Mouse (Mus musculus) testis, adult 2 months (tissue): Measurements from ENCODE around the gene Coro2b. TPM values are rescaled to one million over a fixed set of nuclear protein-coding genes. Genes with fewer than 3 reads are reported as not detected.

Source experiments
- H3K27ac ChIP-seq: fragments of 200-500 bp; 2 replicates; pipeline ENCODE4 v1.5.1; 2012; ENCODE audit warnings: low read depth, low read length; ENCODE audit not compliant: control insufficient read depth, insufficient read depth
- H3K27me3 ChIP-seq: fragments of 200-500 bp; 2 replicates; pipeline ENCODE4 v1.6.1; 2012; ENCODE audit warnings: mild to moderate bottlenecking, low read length, moderate library complexity; ENCODE audit not compliant: control insufficient read depth, insufficient read depth
- H3K36me3 ChIP-seq: fragments of 200-500 bp; 2 replicates; pipeline ENCODE4 v1.6.1; 2012; ENCODE audit warnings: mild to moderate bottlenecking, low read length; ENCODE audit not compliant: control insufficient read depth, insufficient read depth
- H3K4me1 ChIP-seq: fragments of 200-500 bp; 2 replicates; pipeline ENCODE4 v1.6.1; 2012; ENCODE audit warnings: low read length; ENCODE audit not compliant: control insufficient read depth, insufficient read depth
- H3K4me3 ChIP-seq: fragments of 200-500 bp; 2 replicates; pipeline ENCODE4 v1.5.1; 2012; ENCODE audit warnings: low read depth, mild to moderate bottlenecking, low read length, moderate library complexity, mixed read lengths; ENCODE audit not compliant: control insufficient read depth
- CTCF ChIP-seq: fragments of 200-500 bp; IDR thresholded peaks from 2 replicates; pipeline ENCODE4 v1.5.1; 2012; ENCODE audit warnings: low read depth, mild to moderate bottlenecking, inconsistent platforms, low read length, moderate library complexity; ENCODE audit not compliant: control insufficient read depth, insufficient read depth, insufficient replicate concordance
- POLR2A ChIP-seq: fragments of 200-500 bp; IDR thresholded peaks from 2 replicates; pipeline ENCODE4 v1.6.1; 2012; ENCODE audit warnings: low read depth, mild to moderate bottlenecking, inconsistent platforms, low read length, moderate library complexity; ENCODE audit not compliant: control insufficient read depth
- polyA plus RNA-seq: library from polyadenylated mRNA; depleted of rRNA; stranded (reverse); fragments of >200 nt; gene quantifications from 2 replicates; pipeline ENCODE4 v1.2.3, GENCODE M21; 2012

Coro2b gene
- polyA plus RNA-seq, 1 experiment: 2.9 TPM

- H3K27me3 ChIP-seq: no peaks in the 10 kb centered on the region
- no peaks in the 10 kb centered on the region for H3K4me1 ChIP-seq
- H3K36me3 ChIP-seq: no peaks in the 10 kb centered on the region
- no peak overlapping the region for H3K4me3 ChIP-seq
- H3K27ac ChIP-seq: no peak overlapping the region
- no peak for TF ChIP-seq POLR2A
- TF ChIP-seq CTCF: no peak
Observed at GRCm38 (mm10) chr9:62464727-62465126, 72.1 kb downstream of the Coro2b start.

GRCm38 (mm10) chr9:62461766-62462165 is 75.1 kb downstream of the Coro2b start:
- no peak for TF ChIP-seq CTCF
- TF ChIP-seq POLR2A: no peak
- H3K27me3 ChIP-seq: no peaks in the 10 kb centered on the region
- no peak overlapping the region for H3K27ac ChIP-seq
- H3K4me3 ChIP-seq: no peak overlapping the region
- H3K4me1 ChIP-seq: no peaks in the 10 kb centered on the region
- no peaks in the 10 kb centered on the region for H3K36me3 ChIP-seq

- no peak for TF ChIP-seq POLR2A
- TF ChIP-seq CTCF: no peak
- H3K4me1 ChIP-seq: 0 out of 2 replicates have a peak, but pooled peaks cover under 1% of the 10 kb centered on the region
- no peak overlapping the region for H3K4me3 ChIP-seq
- H3K27me3 ChIP-seq: no peaks in the 10 kb centered on the region
- H3K36me3 ChIP-seq: no peaks in the 10 kb centered on the region
- H3K27ac ChIP-seq: no peak overlapping the region
Observed at GRCm38 (mm10) chr9:62461095-62461494, 75.7 kb downstream of the Coro2b start.

GRCm38 (mm10) chr9:62460086-62460485 is 76.8 kb downstream of the Coro2b start:
- no peak for TF ChIP-seq CTCF
- no peak for TF ChIP-seq POLR2A
- no peak overlapping the region for H3K27ac ChIP-seq
- no peak overlapping the region for H3K4me3 ChIP-seq
- no peaks in the 10 kb centered on the region for H3K27me3 ChIP-seq
- H3K36me3 ChIP-seq: no peaks in the 10 kb centered on the region
- H3K4me1 ChIP-seq: 0 out of 2 replicates have a peak, but pooled peaks cover 2% of the 10 kb centered on the region

- TF ChIP-seq POLR2A (no peak), CTCF (no peak)
- no peak overlapping the region for H3K27ac ChIP-seq
- H3K4me1 ChIP-seq: 0 out of 2 replicates have a peak, but pooled peaks cover 2% of the 10 kb centered on the region
- no peak overlapping the region for H3K4me3 ChIP-seq
- H3K27me3 ChIP-seq: no peaks in the 10 kb centered on the region
- no peaks in the 10 kb centered on the region for H3K36me3 ChIP-seq
Observed at GRCm38 (mm10) chr9:62458457-62458856, 78.4 kb downstream of the Coro2b start.

- Histone ChIP-seq H3K4me1 (0 out of 2 replicates have a peak, but pooled peaks cover 2% of the 10 kb centered on the region), H3K4me3 (no peak overlapping the region), H3K27me3 (no peaks in the 10 kb centered on the region), H3K27ac (no peak overlapping the region), H3K36me3 (no peaks in the 10 kb centered on the region)
- TF ChIP-seq CTCF (no peak), POLR2A (no peak)
Observed at GRCm38 (mm10) chr9:62456015-62456414, 80.8 kb downstream of the Coro2b start.

GRCm38 (mm10) chr9:62455210-62455969 is 81.5 kb downstream of the Coro2b start:
- no peak overlapping the region for H3K27ac ChIP-seq

More at GRCm38 (mm10) chr9:62455210-62455969, 81.5 kb downstream of the Coro2b start:
- Histone ChIP-seq H3K27me3 (no peaks in the 10 kb centered on the region), H3K4me3 (no peak overlapping the region), H3K36me3 (no peaks in the 10 kb centered on the region), H3K4me1 (0 out of 2 replicates have a peak, but pooled peaks cover 2% of the 10 kb centered on the region)
- TF ChIP-seq POLR2A (no peak), CTCF (no peak)
